Mouse (Mus musculus): Measurements from ENCODE around the gene Ap1b1. TPM values are rescaled to one million over a fixed set of nuclear protein-coding genes. Genes with fewer than 3 reads are reported as not detected.

Ap1b1 gene
- polyA plus RNA-seq, 1 experiment from 2014 or later: 48.9 TPM

DNA sequence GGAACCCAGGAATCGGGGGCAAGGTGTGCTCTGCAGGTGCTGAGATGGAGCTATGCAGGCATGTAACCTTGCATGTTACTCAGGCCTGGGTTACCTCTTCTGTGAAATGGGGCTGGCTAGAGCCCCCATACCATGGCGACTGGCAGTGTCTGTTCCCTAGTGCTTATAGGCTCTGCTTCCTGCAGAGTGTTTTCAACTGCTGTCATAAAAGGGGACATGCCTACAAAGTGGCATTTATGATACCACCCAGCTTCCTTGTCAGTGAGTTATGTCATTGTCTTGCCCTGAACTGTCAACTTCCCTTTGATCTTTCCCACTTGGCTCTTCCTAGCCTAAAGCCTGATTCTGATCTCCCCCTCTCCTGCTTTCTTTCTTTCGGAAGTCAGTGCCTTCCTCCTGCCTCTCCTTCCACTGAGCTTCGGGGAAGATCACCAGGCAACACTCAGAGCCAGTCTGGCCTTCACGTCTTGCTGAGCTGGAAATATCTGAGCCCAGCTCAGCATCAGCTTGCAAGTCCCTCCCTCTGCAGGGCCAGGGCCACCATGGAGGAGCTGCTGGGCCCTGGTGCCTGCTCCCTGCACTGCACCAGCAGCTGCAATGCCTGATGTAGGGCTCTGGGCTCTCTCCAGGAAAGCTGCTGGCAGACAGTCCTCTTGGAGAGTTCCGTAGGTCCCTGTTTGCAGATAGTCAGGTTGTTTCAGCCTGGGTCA lies 23.4 kb upstream of the Ap1b1 start:
- no peak for ATAC-seq (ENCODE audit: low read depth)
- no peaks in the 10 kb centered on the region for H3K27me3 ChIP-seq (replicated peaks; ENCODE audit: control insufficient read depth, insufficient read depth, low read length)
- H3K27ac ChIP-seq (replicated peaks; ENCODE audit: low read depth, low read length): no peak overlapping the region
- H3K4me2 ChIP-seq (ENCODE audit: low read depth, low read length): no peak overlapping the region
- H3K9ac ChIP-seq (ENCODE audit: low read depth, low read length): no peak overlapping the region
- WGBS: 54% methylated on average over 6 of the region's 6 CpGs
- no peaks in the 10 kb centered on the region for H3K4me1 ChIP-seq (ENCODE audit: control insufficient read depth, insufficient read depth, low read length)
- no peak for DNase-seq (ENCODE audit: low spot score)
- H3K4me3 ChIP-seq (ENCODE audit: low read depth, low read length): no peak overlapping the region
- no peaks in the 10 kb centered on the region for H3K9me3 ChIP-seq (ENCODE audit: control insufficient read depth, low read length)
- no peaks in the 10 kb centered on the region for H3K36me3 ChIP-seq (ENCODE audit: control insufficient read depth, insufficient read depth, low read length)

DNA sequence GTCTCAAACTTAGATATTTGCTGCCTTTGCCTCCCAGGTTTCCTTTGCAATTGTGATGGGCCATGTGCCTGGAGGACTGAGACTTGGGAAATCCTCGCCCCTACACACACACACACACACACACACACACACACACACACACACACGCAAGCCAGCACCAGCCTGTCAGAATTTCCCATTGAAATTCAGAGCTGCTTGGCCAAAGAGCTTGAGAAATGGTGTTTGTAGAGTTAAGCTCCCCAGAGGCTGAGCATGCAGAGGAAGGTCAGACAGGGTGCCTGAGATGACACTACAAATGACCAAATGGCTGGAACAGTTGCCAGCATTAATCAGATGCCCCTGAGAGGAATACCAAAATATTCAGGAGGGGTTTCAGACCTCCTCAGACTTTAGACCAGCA lies 20.3 kb upstream of the Ap1b1 start:
- Histone ChIP-seq H3K4me2 (ENCODE audit: low read depth, low read length) (no peak overlapping the region), H3K27me3 (replicated peaks; ENCODE audit: control insufficient read depth, insufficient read depth, low read length) (no peaks in the 10 kb centered on the region), H3K36me3 (ENCODE audit: control insufficient read depth, insufficient read depth, low read length) (no peaks in the 10 kb centered on the region), H3K9me3 (ENCODE audit: control insufficient read depth, low read length) (no peaks in the 10 kb centered on the region), H3K27ac (replicated peaks; ENCODE audit: low read depth, low read length) (no peak overlapping the region), H3K9ac (ENCODE audit: low read depth, low read length) (no peak overlapping the region), H3K4me1 (ENCODE audit: control insufficient read depth, insufficient read depth, low read length) (no peaks in the 10 kb centered on the region), H3K4me3 (ENCODE audit: low read depth, low read length) (no peak overlapping the region)
- DNase-seq (ENCODE audit: low spot score) (no peak), ATAC-seq (ENCODE audit: low read depth) (no peak)
- 67% methylated on average over 2 of the region's 2 CpGs for WGBS

DNA sequence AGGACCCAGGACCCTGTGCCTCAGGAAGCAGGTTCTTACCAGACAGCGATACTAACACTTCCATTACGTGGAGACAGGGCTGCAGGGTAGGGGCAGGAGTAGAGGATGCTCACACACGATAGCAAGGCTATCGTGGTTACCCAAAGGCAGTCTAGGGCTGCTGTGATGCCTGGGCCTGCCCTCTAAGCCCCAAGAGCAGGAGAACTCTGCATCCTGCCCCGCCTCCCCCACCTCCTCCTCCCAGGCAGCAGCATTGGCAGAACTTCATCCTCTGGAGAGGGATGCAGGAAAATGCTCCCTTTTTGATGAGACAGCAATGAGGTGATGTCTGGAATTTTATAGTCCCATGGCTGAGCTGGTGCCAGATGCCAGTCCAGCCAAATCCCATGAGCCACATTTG lies 19.7 kb upstream of the Ap1b1 start:
- no peak for ATAC-seq (ENCODE audit: low read depth)
- no peak overlapping the region for H3K4me2 ChIP-seq (ENCODE audit: low read depth, low read length)
- H3K4me3 ChIP-seq (ENCODE audit: low read depth, low read length): no peak overlapping the region
- no peaks in the 10 kb centered on the region for H3K27me3 ChIP-seq (replicated peaks; ENCODE audit: control insufficient read depth, insufficient read depth, low read length)
- H3K36me3 ChIP-seq (ENCODE audit: control insufficient read depth, insufficient read depth, low read length): no peaks in the 10 kb centered on the region
- H3K4me1 ChIP-seq (ENCODE audit: control insufficient read depth, insufficient read depth, low read length): no peaks in the 10 kb centered on the region
- no peak for DNase-seq (ENCODE audit: low spot score)
- no peaks in the 10 kb centered on the region for H3K9me3 ChIP-seq (ENCODE audit: control insufficient read depth, low read length)
- no peak overlapping the region for H3K9ac ChIP-seq (ENCODE audit: low read depth, low read length)
- WGBS: 59% methylated on average over 5 of the region's 5 CpGs
- H3K27ac ChIP-seq (replicated peaks; ENCODE audit: low read depth, low read length): no peak overlapping the region

DNA sequence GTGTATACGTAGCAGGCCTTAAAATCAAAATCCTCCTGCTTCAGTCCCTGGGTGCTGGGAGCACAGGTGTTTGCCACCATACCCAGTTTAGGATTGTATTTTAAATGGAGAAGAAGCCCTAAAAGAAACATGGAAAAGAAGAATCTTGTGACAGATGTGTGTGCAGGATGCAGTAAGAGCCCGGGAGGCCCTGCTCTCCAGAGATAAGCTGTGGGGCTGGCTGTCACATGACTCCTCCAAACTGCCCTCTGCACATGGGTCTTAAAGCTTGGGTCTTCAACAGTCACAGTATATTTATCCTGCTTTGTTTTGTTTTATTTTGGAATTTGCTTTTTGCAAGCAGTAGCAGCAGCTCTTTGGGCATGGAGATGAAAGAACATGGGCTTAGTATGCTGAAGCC lies 19.1 kb upstream of the Ap1b1 start:
- Histone ChIP-seq H3K27ac (replicated peaks; ENCODE audit: low read depth, low read length) (no peak overlapping the region), H3K4me2 (ENCODE audit: low read depth, low read length) (no peak overlapping the region), H3K4me3 (ENCODE audit: low read depth, low read length) (no peak overlapping the region), H3K36me3 (ENCODE audit: control insufficient read depth, insufficient read depth, low read length) (no peaks in the 10 kb centered on the region), H3K27me3 (replicated peaks; ENCODE audit: control insufficient read depth, insufficient read depth, low read length) (no peaks in the 10 kb centered on the region), H3K9me3 (ENCODE audit: control insufficient read depth, low read length) (no peaks in the 10 kb centered on the region), H3K9ac (ENCODE audit: low read depth, low read length) (no peak overlapping the region), H3K4me1 (ENCODE audit: control insufficient read depth, insufficient read depth, low read length) (no peaks in the 10 kb centered on the region)
- WGBS: 56% methylated on average over 2 of the region's 2 CpGs
- ATAC-seq (ENCODE audit: low read depth): no peak
- no peak for DNase-seq (ENCODE audit: low spot score)

DNA sequence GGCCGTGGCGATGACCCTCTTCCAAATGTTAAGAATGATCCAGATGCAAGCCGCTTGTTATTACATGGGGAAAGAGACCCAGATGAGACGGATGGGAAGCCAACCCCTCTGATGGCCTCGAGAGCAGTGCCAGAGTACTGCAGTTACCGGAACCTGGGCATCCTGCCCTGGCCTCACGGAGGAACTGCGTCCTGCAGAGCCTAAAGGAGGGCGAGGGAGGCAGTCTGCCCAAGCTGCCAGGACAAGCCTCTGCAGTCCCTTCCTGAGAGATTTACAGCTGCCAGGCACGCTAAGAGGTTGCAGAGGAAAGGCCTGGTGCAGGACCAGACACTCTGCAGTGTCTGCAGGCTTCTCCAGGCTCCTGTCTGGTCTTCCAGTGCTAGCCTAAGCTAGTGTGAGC lies 18.2 kb upstream of the Ap1b1 start:
- no peak for ATAC-seq (ENCODE audit: low read depth)
- Histone ChIP-seq H3K4me3 (ENCODE audit: low read depth, low read length) (no peak overlapping the region), H3K9me3 (ENCODE audit: control insufficient read depth, low read length) (no peaks in the 10 kb centered on the region), H3K27ac (replicated peaks; ENCODE audit: low read depth, low read length) (no peak overlapping the region), H3K4me1 (ENCODE audit: control insufficient read depth, insufficient read depth, low read length) (no peaks in the 10 kb centered on the region), H3K27me3 (replicated peaks; ENCODE audit: control insufficient read depth, insufficient read depth, low read length) (no peaks in the 10 kb centered on the region), H3K4me2 (ENCODE audit: low read depth, low read length) (no peak overlapping the region), H3K36me3 (ENCODE audit: control insufficient read depth, insufficient read depth, low read length) (no peaks in the 10 kb centered on the region), H3K9ac (ENCODE audit: low read depth, low read length) (no peak overlapping the region)
- DNase-seq (ENCODE audit: low spot score): no peak
- WGBS: 54% methylated on average over 10 of the region's 10 CpGs

DNA sequence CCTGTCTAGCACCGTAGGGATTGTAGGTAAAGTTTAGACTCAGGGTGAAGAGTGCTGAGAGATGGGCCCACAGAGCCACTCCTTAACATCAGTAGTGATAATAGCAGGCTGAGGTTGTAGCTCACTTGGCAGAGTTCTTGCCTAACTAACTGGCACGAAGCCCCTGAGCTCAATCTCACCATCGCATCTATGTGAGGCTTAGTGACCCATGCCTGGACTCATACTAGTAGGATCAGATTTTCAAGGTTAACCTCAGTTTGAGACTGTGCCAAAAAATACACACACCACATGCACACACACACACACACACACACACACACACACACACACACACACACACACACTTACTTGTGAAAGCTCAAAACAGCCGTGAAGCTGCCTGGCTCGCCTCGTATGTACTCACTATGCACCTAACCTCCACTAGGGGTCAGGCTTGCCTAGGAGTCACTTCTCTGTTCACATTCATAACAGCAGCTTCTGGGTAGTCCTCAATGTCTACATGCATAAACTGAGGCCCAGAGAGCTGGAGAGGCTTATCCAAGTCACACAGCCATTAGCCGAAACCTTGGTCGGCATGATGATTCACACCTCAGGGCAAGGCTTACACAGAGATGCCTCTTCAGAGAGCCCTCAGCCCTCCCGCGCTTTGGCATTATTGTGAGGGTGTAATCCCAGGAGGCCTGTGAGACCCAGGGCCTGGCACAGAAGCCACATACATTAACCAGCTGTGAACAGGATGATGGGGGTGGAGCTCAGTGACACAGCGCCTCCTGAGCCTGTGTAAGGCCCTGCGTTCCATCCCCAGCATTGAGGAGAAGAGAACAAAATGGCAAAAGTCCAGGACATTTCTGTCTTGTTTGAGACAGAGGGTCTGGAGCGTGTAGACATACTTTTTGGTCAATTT lies 13.4 kb upstream of the Ap1b1 start:
- peak; percentile 82 for DNase-seq (ENCODE audit: low spot score)
- WGBS: 56% methylated on average over 13 of the region's 13 CpGs
- no peak overlapping the region for H3K4me2 ChIP-seq (ENCODE audit: low read depth, low read length)
- no peaks in the 10 kb centered on the region for H3K9me3 ChIP-seq (ENCODE audit: control insufficient read depth, low read length)
- H3K27ac ChIP-seq (replicated peaks; ENCODE audit: low read depth, low read length): no peak overlapping the region
- no peaks in the 10 kb centered on the region for H3K4me1 ChIP-seq (ENCODE audit: control insufficient read depth, insufficient read depth, low read length)
- no peaks in the 10 kb centered on the region for H3K36me3 ChIP-seq (ENCODE audit: control insufficient read depth, insufficient read depth, low read length)
- ATAC-seq (ENCODE audit: low read depth): peak; percentile 76
- H3K4me3 ChIP-seq (ENCODE audit: low read depth, low read length): no peak overlapping the region
- H3K27me3 ChIP-seq (replicated peaks; ENCODE audit: control insufficient read depth, insufficient read depth, low read length): peaks cover 5% of the 10 kb centered on the region; the same call in 1 of the 2 replicates
- no peak overlapping the region for H3K9ac ChIP-seq (ENCODE audit: low read depth, low read length)

DNA sequence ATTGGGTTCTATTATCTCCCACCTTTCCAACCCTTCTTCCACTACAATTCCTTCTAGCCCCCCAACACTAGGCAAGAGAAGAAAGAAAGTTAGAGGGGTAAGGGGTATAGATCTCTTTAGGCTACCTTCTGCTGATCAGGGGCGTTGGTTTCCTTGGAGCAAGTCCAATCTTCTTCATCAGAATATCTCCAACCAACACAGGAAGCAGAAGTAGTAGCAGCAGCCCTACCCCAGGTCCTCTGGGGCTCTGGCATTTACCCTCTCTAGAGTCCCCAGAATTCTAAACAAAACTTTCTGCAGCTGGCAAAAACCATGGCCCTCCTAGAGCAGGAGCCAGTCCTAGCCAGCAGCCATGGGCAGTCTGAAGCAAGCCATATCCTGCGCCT lies 12.8 kb upstream of the Ap1b1 start:
- Histone ChIP-seq H3K36me3 (ENCODE audit: control insufficient read depth, insufficient read depth, low read length) (no peaks in the 10 kb centered on the region), H3K9me3 (ENCODE audit: control insufficient read depth, low read length) (no peaks in the 10 kb centered on the region), H3K4me2 (ENCODE audit: low read depth, low read length) (no peak overlapping the region), H3K9ac (ENCODE audit: low read depth, low read length) (no peak overlapping the region), H3K4me1 (ENCODE audit: control insufficient read depth, insufficient read depth, low read length) (no peaks in the 10 kb centered on the region), H3K4me3 (ENCODE audit: low read depth, low read length) (no peak overlapping the region), H3K27ac (replicated peaks; ENCODE audit: low read depth, low read length) (no peak overlapping the region), H3K27me3 (replicated peaks; ENCODE audit: control insufficient read depth, insufficient read depth, low read length) (peaks cover 5% of the 10 kb centered on the region; the same call in 1 of the 2 replicates)
- 89% methylated on average over 2 of the region's 2 CpGs for WGBS
- DNase-seq (ENCODE audit: low spot score): no peak
- ATAC-seq (ENCODE audit: low read depth): no peak

DNA sequence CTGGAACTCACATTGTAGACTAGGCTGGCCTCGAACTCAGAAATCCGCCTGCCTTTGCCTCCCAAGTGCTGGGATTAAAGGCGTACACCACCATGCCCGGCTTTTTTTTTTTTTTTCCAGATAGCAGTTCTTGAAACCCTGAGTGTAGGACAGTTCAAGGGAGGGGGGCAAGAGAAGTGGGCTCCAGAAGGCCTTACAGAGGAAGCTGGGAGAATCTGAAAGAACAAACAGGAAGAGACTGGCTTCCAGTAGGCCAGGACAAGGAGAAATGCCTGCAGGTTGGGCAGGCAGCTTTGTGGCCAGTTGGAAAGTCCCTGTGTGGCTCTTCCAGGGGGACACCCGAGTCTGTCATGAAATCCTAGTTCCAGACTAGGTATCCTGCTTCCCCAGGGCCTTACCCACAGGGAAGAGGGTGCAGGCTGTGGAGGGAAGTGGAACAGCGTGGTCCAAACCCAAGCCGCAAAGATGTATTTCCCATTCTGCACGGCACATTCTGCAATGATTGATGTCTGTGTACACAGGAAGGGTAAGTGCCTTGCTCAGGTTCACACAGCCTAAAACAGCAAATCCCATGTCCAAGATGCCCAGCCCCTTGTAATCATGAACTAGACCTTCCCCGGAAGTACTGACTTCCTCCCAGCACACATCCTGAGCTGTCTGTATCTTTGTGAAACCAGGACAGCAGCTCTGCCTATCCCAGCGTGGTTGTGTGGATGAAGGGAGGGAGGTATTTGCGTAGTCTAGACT lies 12.1 kb upstream of the Ap1b1 start:
- H3K27me3 ChIP-seq (replicated peaks; ENCODE audit: control insufficient read depth, insufficient read depth, low read length): peaks cover 5% of the 10 kb centered on the region; the same call in 1 of the 2 replicates
- DNase-seq (ENCODE audit: low spot score): no peak
- H3K9ac ChIP-seq (ENCODE audit: low read depth, low read length): no peak overlapping the region
- H3K27ac ChIP-seq (replicated peaks; ENCODE audit: low read depth, low read length): no peak overlapping the region
- no peak overlapping the region for H3K4me2 ChIP-seq (ENCODE audit: low read depth, low read length)
- H3K4me3 ChIP-seq (ENCODE audit: low read depth, low read length): no peak overlapping the region
- WGBS: 81% methylated on average over 11 of the region's 11 CpGs
- no peaks in the 10 kb centered on the region for H3K9me3 ChIP-seq (ENCODE audit: control insufficient read depth, low read length)
- no peaks in the 10 kb centered on the region for H3K36me3 ChIP-seq (ENCODE audit: control insufficient read depth, insufficient read depth, low read length)
- no peaks in the 10 kb centered on the region for H3K4me1 ChIP-seq (ENCODE audit: control insufficient read depth, insufficient read depth, low read length)
- ATAC-seq (ENCODE audit: low read depth): no peak
